Mouse (Mus musculus) ES-E14 (cell line): ENCODE results near the gene Unc45a.

Experiments
- CHD2 ChIP-seq: IDR thresholded peaks from 2 replicates; pipeline ENCODE4 v1.6.1; 2014; ENCODE audit warnings: mild to moderate bottlenecking, low read depth, low read length, inconsistent platforms
- HCFC1 ChIP-seq: IDR thresholded peaks from 2 replicates; pipeline ENCODE4 v1.6.1; 2012; ENCODE audit warnings: low read length, inconsistent platforms, borderline replicate concordance; ENCODE audit not compliant: insufficient read depth
- MAFK ChIP-seq: IDR thresholded peaks from 2 replicates; pipeline ENCODE4 v1.6.1; 2014; ENCODE audit warnings: mild to moderate bottlenecking, low read depth, low read length, inconsistent platforms; ENCODE audit not compliant: insufficient read depth
- ZC3H11A ChIP-seq: IDR thresholded peaks from 2 replicates; pipeline ENCODE4 v1.6.1; 2012; ENCODE audit warnings: low read depth, mild to moderate bottlenecking, inconsistent platforms, low read length, borderline replicate concordance

GRCm38 (mm10) chr7:80367232-80367631, 26.4 kb upstream of the Unc45a start:
- TF ChIP-seq HCFC1 (no peak), CHD2 (no peak), ZC3H11A (no peak), MAFK (no peak)
